In genomic region chr3:130803591-130804326, GRCm38 (mm10) we compare ENCODE assay signal across 8 mouse cellular contexts.
A peak's percentile ranks its signal among the peaks of the same experiment; 100 is the strongest.
DNase-seq lines count a peak whose midpoint lies in the region; ATAC-seq lines count a peak whose summit lies in the region.

No protein-coding gene starts in this region.

- 29% methylated on average over 12 of the region's 12 CpGs for WGBS in heart, embryonic 13.5 days
- 40% methylated on average over 12 of the region's 12 CpGs for WGBS in embryonic facial prominence, embryonic 10.5 days
- WGBS in midbrain, embryonic 11.5 days = 70% methylated on average over 12 of the region's 12 CpGs

- no peaks in the 10 kb centered on the region for H3K36me3 ChIP-seq in heart, embryonic 13.5 days
- no peaks in the 10 kb centered on the region for H3K36me3 ChIP-seq in embryonic facial prominence, embryonic 10.5 days (replicated peaks)
- no peaks in the 10 kb centered on the region for H3K36me3 ChIP-seq in midbrain, embryonic 11.5 days (ENCODE audit: control insufficient read depth, insufficient read depth, low read length)

- no peak overlapping the region for H3K9ac ChIP-seq in heart, embryonic 13.5 days
- H3K9ac ChIP-seq in midbrain, embryonic 11.5 days (ENCODE audit: low read length) = no peak overlapping the region

- no peaks in the 10 kb centered on the region for H3K27me3 ChIP-seq in heart, embryonic 13.5 days (replicated peaks)
- no peaks in the 10 kb centered on the region for H3K27me3 ChIP-seq in embryonic facial prominence, embryonic 10.5 days (replicated peaks; ENCODE audit: low read depth, poor library complexity, severe bottlenecking)
- H3K27me3 ChIP-seq in midbrain, embryonic 11.5 days (ENCODE audit: control insufficient read depth, insufficient read depth, low read length) = no peaks in the 10 kb centered on the region

- no peaks in the 10 kb centered on the region for H3K9me3 ChIP-seq in heart, embryonic 13.5 days
- no peaks in the 10 kb centered on the region for H3K9me3 ChIP-seq in embryonic facial prominence, embryonic 10.5 days
- H3K9me3 ChIP-seq in midbrain, embryonic 11.5 days (ENCODE audit: control insufficient read depth, low read length) = no peaks in the 10 kb centered on the region

- H3K4me1 ChIP-seq in heart, embryonic 13.5 days = peaks cover 11% of the 10 kb centered on the region
- peaks cover 19% of the 10 kb centered on the region for H3K4me1 ChIP-seq in embryonic facial prominence, embryonic 10.5 days
- H3K4me1 ChIP-seq in midbrain, embryonic 11.5 days (ENCODE audit: control insufficient read depth, insufficient read depth, low read length) = no peaks in the 10 kb centered on the region

- peak overlapping the region; percentile 42 for H3K4me2 ChIP-seq in heart, embryonic 13.5 days
- H3K4me2 ChIP-seq in midbrain, embryonic 11.5 days = no peak overlapping the region

- DNase-seq in heart, postnatal 4 days = no peak
- DNase-seq in CD8-positive naive resting alpha-beta T cell, adult 2 months (ENCODE audit: low read depth in 2 of 2, low spot score in 2 of 2) = peak; percentile 15 to 37
- DNase-seq in embryonic facial prominence, embryonic 10.5 days (ENCODE audit: low spot score) = peak; percentile 54
- DNase-seq in midbrain, embryonic 11.5 days (ENCODE audit: low spot score, missing footprints) = no peak
- no peak for DNase-seq in cerebellum, postnatal 4 days (ENCODE audit: low spot score in 2 of 2)
- DNase-seq in layer of hippocampus, postnatal 36 days = no peak
- no peak for DNase-seq in heart, adult 18-20 months

- H3K4me3 ChIP-seq in heart, embryonic 13.5 days = no peak overlapping the region
- peak overlapping the region; percentile 8; the same call in 1 of the 2 replicates for H3K4me3 ChIP-seq in embryonic facial prominence, embryonic 10.5 days
- H3K4me3 ChIP-seq in midbrain, embryonic 11.5 days (ENCODE audit: low read depth, low read length) = no peak overlapping the region

- no peak for ATAC-seq in heart, embryonic 13.5 days (ENCODE audit: extremely low read depth, insufficient number of reproducible peaks, low FRiP score, low TSS enrichment)
- no peak for ATAC-seq in midbrain, embryonic 11.5 days (ENCODE audit: low FRiP score)

- peak overlapping the region; percentile 66 for H3K27ac ChIP-seq in heart, embryonic 13.5 days (replicated peaks)
- 0 out of 2 replicates have a peak overlapping the region, but pooled peaks have one; percentile 32 for H3K27ac ChIP-seq in embryonic facial prominence, embryonic 10.5 days (replicated peaks)
- H3K27ac ChIP-seq in midbrain, embryonic 11.5 days (ENCODE audit: low read depth, low read length) = peak overlapping the region; percentile 21; the same call in 1 of the 2 replicates

Comparison
In these comparisons a context has a peak if more than half of its experiments do, and no peak if none do; other contexts are left out.
1. DNase-seq: peak in CD8-positive naive resting alpha-beta T cell, adult 2 months (2 of 2) and embryonic facial prominence, embryonic 10.5 days (single experiment); none in heart, postnatal 4 days (single experiment), midbrain, embryonic 11.5 days (single experiment), cerebellum, postnatal 4 days (0 of 2), layer of hippocampus, postnatal 36 days (0 of 2) and heart, adult 18-20 months (0 of 2).
2. Peak in every context shown above with its lines, with median percentiles within 50 percentile points of each other: H3K27ac ChIP-seq.